Mouse (Mus musculus) embryonic fibroblast, embryonic 13.5 days (primary cell): Measurements from ENCODE around the gene Hspg2.

Experiments
- CTCF ChIP-seq: IDR thresholded peaks from 2 replicates; pipeline ENCODE4 v1.5.1; 2011; ENCODE audit warnings: mild to moderate bottlenecking, control low read depth, low read length, moderate library complexity, borderline replicate concordance; ENCODE audit not compliant: insufficient read depth
- POLR2A ChIP-seq: IDR thresholded peaks from 2 replicates; pipeline ENCODE4 v1.6.1; 2011; ENCODE audit warnings: low read depth, mild to moderate bottlenecking, control low read depth, low read length, moderate library complexity

GRCm38 (mm10) chr4:137494751-137495500, 26.4 kb downstream of the Hspg2 start:
- TF ChIP-seq POLR2A (no peak), CTCF (no peak)
